Mouse (Mus musculus): ENCODE measurements around the gene Pgp. TPM values are rescaled to one million over a fixed set of nuclear protein-coding genes. Genes with fewer than 3 reads are reported as not detected.
A peak's percentile ranks its signal among the peaks of the same experiment; 100 is the strongest.

Pgp gene
- polyA plus RNA-seq, 1 experiment from 2014 or later = 71.1 TPM

GRCm38 (mm10) chr17:24469336-24469909 is 769 bp upstream of the Pgp start:
- no peaks in the 10 kb centered on the region for H3K9me3 ChIP-seq (replicated peaks; ENCODE audit: control insufficient read depth, low read length)
- 0 out of 2 replicates have a peak, but pooled peaks have one; percentile 0 for ATAC-seq (replicated peaks; ENCODE audit: extremely low read depth, insufficient read depth, low FRiP score)
- H3K27me3 ChIP-seq (ENCODE audit: control insufficient read depth, insufficient read depth, low read length) = no peaks in the 10 kb centered on the region
- peak overlapping the region; percentile 96 for H3K9ac ChIP-seq (ENCODE audit: low read length)
- peaks cover under 1% of the 10 kb centered on the region for H3K36me3 ChIP-seq (ENCODE audit: control insufficient read depth, insufficient read depth)
- peak overlapping the region; percentile 85 for H3K4me3 ChIP-seq (ENCODE audit: low read length)
- H3K27ac ChIP-seq (ENCODE audit: low read length) = peak overlapping the region; percentile 86
- WGBS = 19% methylated on average over 7 of the region's 7 CpGs
- H3K4me2 ChIP-seq (ENCODE audit: low read depth, low read length) = peak overlapping the region; percentile 89
- H3K4me1 ChIP-seq (ENCODE audit: control insufficient read depth, insufficient read depth, low read length) = peaks cover 15% of the 10 kb centered on the region

GRCm38 (mm10) chr17:24470701-24471527 is 722 bp downstream of the Pgp start:
- peak; percentile 29 for ATAC-seq (replicated peaks; ENCODE audit: extremely low read depth, insufficient read depth, low FRiP score)
- Histone ChIP-seq H3K27me3 (ENCODE audit: control insufficient read depth, insufficient read depth, low read length) (no peaks in the 10 kb centered on the region), H3K4me2 (ENCODE audit: low read depth, low read length) (peak overlapping the region; percentile 89), H3K4me3 (ENCODE audit: low read length) (peak overlapping the region; percentile 85), H3K36me3 (ENCODE audit: control insufficient read depth, insufficient read depth) (peaks cover 16% of the 10 kb centered on the region), H3K9ac (ENCODE audit: low read length) (peak overlapping the region; percentile 96), H3K4me1 (ENCODE audit: control insufficient read depth, insufficient read depth, low read length) (peaks cover 15% of the 10 kb centered on the region), H3K27ac (ENCODE audit: low read length) (peak overlapping the region; percentile 84), H3K9me3 (replicated peaks; ENCODE audit: control insufficient read depth, low read length) (no peaks in the 10 kb centered on the region)
- under 1% methylated on average over 68 of the region's 68 CpGs for WGBS

DNA sequence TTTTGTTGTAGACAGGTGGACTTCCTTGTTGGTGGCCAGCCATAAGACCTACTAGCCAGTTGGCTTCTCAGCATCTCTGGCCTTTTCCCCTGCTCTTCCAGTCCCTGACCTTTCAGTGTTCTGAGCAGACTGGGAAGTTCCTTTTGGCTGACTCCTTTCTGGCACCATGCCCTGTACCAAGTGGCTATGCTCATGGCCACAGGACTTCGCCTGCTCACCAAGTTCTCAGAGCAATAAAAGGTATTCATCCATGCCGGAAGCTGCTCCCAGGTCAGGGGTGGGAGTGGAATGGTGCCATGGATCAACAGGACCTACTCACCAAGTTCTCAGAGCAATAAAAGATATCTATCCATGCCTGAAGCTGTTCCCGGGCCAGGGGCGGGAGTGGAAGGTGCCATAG is 2.3 kb downstream of the Pgp start:
- Histone ChIP-seq H3K36me3 (ENCODE audit: control insufficient read depth, insufficient read depth) (peaks cover 28% of the 10 kb centered on the region), H3K4me2 (ENCODE audit: low read depth, low read length) (peak overlapping the region; percentile 89), H3K4me1 (ENCODE audit: control insufficient read depth, insufficient read depth, low read length) (peaks cover 15% of the 10 kb centered on the region), H3K27ac (ENCODE audit: low read length) (0 out of 2 replicates have a peak overlapping the region, but pooled peaks have one; percentile 7), H3K9me3 (replicated peaks; ENCODE audit: control insufficient read depth, low read length) (no peaks in the 10 kb centered on the region), H3K9ac (ENCODE audit: low read length) (peak overlapping the region; percentile 96), H3K4me3 (ENCODE audit: low read length) (peak overlapping the region; percentile 85), H3K27me3 (ENCODE audit: control insufficient read depth, insufficient read depth, low read length) (no peaks in the 10 kb centered on the region)
- WGBS = 59% methylated on average over 4 of the region's 4 CpGs
- ATAC-seq (replicated peaks; ENCODE audit: extremely low read depth, insufficient read depth, low FRiP score) = no peak

GRCm38 (mm10) chr17:24473612-24474275 is 3.6 kb downstream of the Pgp start, which contains the start of gene Bricd5:
Gene Bricd5 (plus strand): TSS chr17:24473884.
- WGBS = 62% methylated on average over 6 of the region's 6 CpGs
- Histone ChIP-seq H3K9me3 (replicated peaks; ENCODE audit: control insufficient read depth, low read length) (no peaks in the 10 kb centered on the region), H3K27me3 (ENCODE audit: control insufficient read depth, insufficient read depth, low read length) (no peaks in the 10 kb centered on the region), H3K4me2 (ENCODE audit: low read depth, low read length) (peak within 1 kb of the TSS; percentile 89), H3K4me1 (ENCODE audit: control insufficient read depth, insufficient read depth, low read length) (peaks cover 22% of the 10 kb centered on the region), H3K4me3 (ENCODE audit: low read length) (no peak within 1 kb of the TSS; the same call in 1 of the 2 replicates), H3K9ac (ENCODE audit: low read length) (no peak within 1 kb of the TSS), H3K27ac (ENCODE audit: low read length) (no peak within 1 kb of the TSS), H3K36me3 (ENCODE audit: control insufficient read depth, insufficient read depth) (peaks cover 28% of the 10 kb centered on the region)
- no peak for ATAC-seq (replicated peaks; ENCODE audit: extremely low read depth, insufficient read depth, low FRiP score)

DNA sequence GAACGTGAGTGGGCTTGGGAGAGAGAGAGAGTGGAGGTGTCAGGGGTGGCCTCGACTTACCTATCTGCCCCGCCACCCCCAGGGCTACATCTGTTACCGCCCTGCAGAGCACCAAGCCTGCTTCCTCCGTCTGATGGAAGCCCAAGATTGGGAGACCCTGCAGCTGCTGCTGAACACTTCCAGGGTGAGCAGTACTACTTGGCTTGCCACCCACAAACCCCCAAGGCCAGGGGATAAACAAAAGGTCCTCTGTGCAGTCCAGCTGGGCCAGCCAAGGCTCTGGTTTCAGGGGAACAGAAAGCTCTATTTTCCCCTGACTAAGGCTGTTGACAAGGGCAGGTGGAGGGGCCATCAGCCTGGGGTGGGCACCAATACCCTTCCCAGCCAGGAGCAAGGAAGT is 4.4 kb downstream of the Pgp start:
- Histone ChIP-seq H3K27ac (ENCODE audit: low read length) (no peak overlapping the region), H3K36me3 (ENCODE audit: control insufficient read depth, insufficient read depth) (peaks cover 28% of the 10 kb centered on the region), H3K9me3 (replicated peaks; ENCODE audit: control insufficient read depth, low read length) (no peaks in the 10 kb centered on the region), H3K27me3 (ENCODE audit: control insufficient read depth, insufficient read depth, low read length) (no peaks in the 10 kb centered on the region), H3K4me1 (ENCODE audit: control insufficient read depth, insufficient read depth, low read length) (peaks cover 22% of the 10 kb centered on the region), H3K4me2 (ENCODE audit: low read depth, low read length) (no peak overlapping the region), H3K4me3 (ENCODE audit: low read length) (no peak overlapping the region), H3K9ac (ENCODE audit: low read length) (no peak overlapping the region)
- no peak for ATAC-seq (replicated peaks; ENCODE audit: extremely low read depth, insufficient read depth, low FRiP score)
- 80% methylated on average over 5 of the region's 5 CpGs for WGBS

- H3K9ac ChIP-seq (ENCODE audit: low read length) = no peak overlapping the region
- ATAC-seq (replicated peaks; ENCODE audit: extremely low read depth, insufficient read depth, low FRiP score) = no peak
- H3K27ac ChIP-seq (ENCODE audit: low read length) = no peak overlapping the region
- H3K4me1 ChIP-seq (ENCODE audit: control insufficient read depth, insufficient read depth, low read length) = peaks cover 22% of the 10 kb centered on the region
- no peak overlapping the region for H3K4me3 ChIP-seq (ENCODE audit: low read length)
- H3K27me3 ChIP-seq (ENCODE audit: control insufficient read depth, insufficient read depth, low read length) = no peaks in the 10 kb centered on the region
- 84% methylated on average over 6 of the region's 6 CpGs for WGBS
- no peak overlapping the region for H3K4me2 ChIP-seq (ENCODE audit: low read depth, low read length)
- peaks cover 28% of the 10 kb centered on the region for H3K36me3 ChIP-seq (ENCODE audit: control insufficient read depth, insufficient read depth)
- no peaks in the 10 kb centered on the region for H3K9me3 ChIP-seq (replicated peaks; ENCODE audit: control insufficient read depth, low read length)
Observed at GRCm38 (mm10) chr17:24475586-24475985, 5.4 kb downstream of the Pgp start.

- 85% methylated on average over 10 of the region's 10 CpGs for WGBS
- Histone ChIP-seq H3K9ac (ENCODE audit: low read length) (no peak overlapping the region), H3K36me3 (ENCODE audit: control insufficient read depth, insufficient read depth) (peaks cover 28% of the 10 kb centered on the region), H3K4me1 (ENCODE audit: control insufficient read depth, insufficient read depth, low read length) (peaks cover 22% of the 10 kb centered on the region), H3K4me3 (ENCODE audit: low read length) (no peak overlapping the region), H3K4me2 (ENCODE audit: low read depth, low read length) (no peak overlapping the region), H3K27ac (ENCODE audit: low read length) (no peak overlapping the region), H3K27me3 (ENCODE audit: control insufficient read depth, insufficient read depth, low read length) (no peaks in the 10 kb centered on the region), H3K9me3 (replicated peaks; ENCODE audit: control insufficient read depth, low read length) (no peaks in the 10 kb centered on the region)
- ATAC-seq (replicated peaks; ENCODE audit: extremely low read depth, insufficient read depth, low FRiP score) = no peak
Observed at GRCm38 (mm10) chr17:24476022-24476776, 6.0 kb downstream of the Pgp start.

GRCm38 (mm10) chr17:24477053-24477984 is 7.1 kb downstream of the Pgp start:
- no peak overlapping the region for H3K4me2 ChIP-seq (ENCODE audit: low read depth, low read length)
- H3K36me3 ChIP-seq (ENCODE audit: control insufficient read depth, insufficient read depth) = peaks cover 28% of the 10 kb centered on the region
- no peak overlapping the region for H3K4me3 ChIP-seq (ENCODE audit: low read length)
- H3K9ac ChIP-seq (ENCODE audit: low read length) = peak overlapping the region; percentile 92
- H3K27ac ChIP-seq (ENCODE audit: low read length) = no peak overlapping the region
- no peak for ATAC-seq (replicated peaks; ENCODE audit: extremely low read depth, insufficient read depth, low FRiP score)
- H3K9me3 ChIP-seq (replicated peaks; ENCODE audit: control insufficient read depth, low read length) = no peaks in the 10 kb centered on the region
- no peaks in the 10 kb centered on the region for H3K27me3 ChIP-seq (ENCODE audit: control insufficient read depth, insufficient read depth, low read length)
- peaks cover 13% of the 10 kb centered on the region for H3K4me1 ChIP-seq (ENCODE audit: control insufficient read depth, insufficient read depth, low read length)
- WGBS = 89% methylated on average over 20 of the region's 20 CpGs

Measured in heart, embryonic 16.5 days (tissue).